Comparison of ENCODE assay signal across 7 mouse cellular contexts in genomic region chr5:5693541-5693955, GRCm38 (mm10). TPM values are rescaled to one million over a fixed set of nuclear protein-coding genes. Genes with fewer than 3 reads are reported as not detected.
A peak's percentile ranks its signal among the peaks of the same experiment; 100 is the strongest.
DNase-seq lines count a peak whose midpoint lies in the region; ATAC-seq and TF ChIP-seq lines count a peak whose summit lies in the region.

No protein-coding gene starts in this region.

- no peak for DNase-seq in lung, postnatal 0 days (ENCODE audit: low spot score)
- no peak for DNase-seq in lung, adult 18-20 months
- DNase-seq in embryo, embryonic 11.5 days (ENCODE audit: low read depth, low spot score), result peak; percentile 20
- DNase-seq in adrenal gland, adult 18-20 months (ENCODE audit: low spot score in 2 of 2), result no peak
- DNase-seq in Muller cell, postnatal 12 days (ENCODE audit: inconsistent ontology term), result no peak

- no peak for TF ChIP-seq EP300 in lung, postnatal 0 days (IDR thresholded peaks at IDR 0.05)

- no peak for TF ChIP-seq CTCF in lung, postnatal 0 days (IDR thresholded peaks at IDR 0.05)

- H3K9ac ChIP-seq in lung, postnatal 0 days (replicated peaks; ENCODE audit: low read depth), result peak overlapping the region; percentile 64
- peak overlapping the region; percentile 91 for H3K9ac ChIP-seq in hindbrain, embryonic 12.5 days
- H3K9ac ChIP-seq in midbrain, embryonic 12.5 days (replicated peaks), result peak overlapping the region; percentile 83

- H3K4me1 ChIP-seq in lung, postnatal 0 days (ENCODE audit: insufficient read depth, low read depth, low read length), result peaks cover 4% of the 10 kb centered on the region; the same call in 1 of the 2 replicates
- H3K4me1 ChIP-seq in hindbrain, embryonic 12.5 days, result no peaks in the 10 kb centered on the region
- H3K4me1 ChIP-seq in midbrain, embryonic 12.5 days, result no peaks in the 10 kb centered on the region

- no peaks in the 10 kb centered on the region for H3K36me3 ChIP-seq in lung, postnatal 0 days (ENCODE audit: insufficient read depth, low read length)
- no peaks in the 10 kb centered on the region for H3K36me3 ChIP-seq in hindbrain, embryonic 12.5 days
- no peaks in the 10 kb centered on the region for H3K36me3 ChIP-seq in midbrain, embryonic 12.5 days

- peak overlapping the region; percentile 92 for H3K4me2 ChIP-seq in lung, postnatal 0 days (replicated peaks; ENCODE audit: low read depth, low read length)
- H3K4me2 ChIP-seq in hindbrain, embryonic 12.5 days (replicated peaks), result peak overlapping the region; percentile 92
- peak overlapping the region; percentile 91 for H3K4me2 ChIP-seq in midbrain, embryonic 12.5 days (replicated peaks)

- H3K9me3 ChIP-seq in lung, postnatal 0 days (ENCODE audit: low read length), result no peaks in the 10 kb centered on the region
- no peaks in the 10 kb centered on the region for H3K9me3 ChIP-seq in hindbrain, embryonic 12.5 days (replicated peaks)
- H3K9me3 ChIP-seq in midbrain, embryonic 12.5 days, result no peaks in the 10 kb centered on the region

- H3K4me3 ChIP-seq in lung, postnatal 0 days (ENCODE audit: low read depth, low read length), result peak overlapping the region; percentile 77
- peak overlapping the region; percentile 83 for H3K4me3 ChIP-seq in hindbrain, embryonic 12.5 days
- H3K4me3 ChIP-seq in midbrain, embryonic 12.5 days, result peak overlapping the region; percentile 69

- no peaks in the 10 kb centered on the region for H3K27me3 ChIP-seq in lung, postnatal 0 days (replicated peaks; ENCODE audit: insufficient read depth, low read length)
- no peaks in the 10 kb centered on the region for H3K27me3 ChIP-seq in hindbrain, embryonic 12.5 days
- H3K27me3 ChIP-seq in midbrain, embryonic 12.5 days, result peaks cover 3% of the 10 kb centered on the region; the same call in 1 of the 2 replicates

- under 1% methylated on average over 28 of the region's 29 CpGs for WGBS in lung, postnatal 0 days
- under 1% methylated on average over 28 of the region's 29 CpGs for WGBS in hindbrain, embryonic 12.5 days
- under 1% methylated on average over 29 of the region's 29 CpGs for WGBS in midbrain, embryonic 12.5 days

- H3K27ac ChIP-seq in lung, postnatal 0 days (ENCODE audit: low read length), result 0 out of 2 replicates have a peak overlapping the region, but pooled peaks have one; percentile 59
- H3K27ac ChIP-seq in hindbrain, embryonic 12.5 days, result no peak overlapping the region
- H3K27ac ChIP-seq in midbrain, embryonic 12.5 days (replicated peaks), result peak overlapping the region; percentile 40; the same call in 1 of the 2 replicates

- ATAC-seq in lung, postnatal 0 days, result peak; percentile 48
- ATAC-seq in hindbrain, embryonic 12.5 days (ENCODE audit: low FRiP score), result peak; percentile 66
- ATAC-seq in midbrain, embryonic 12.5 days (ENCODE audit: low FRiP score, low read depth), result peak; percentile 70

RNA-seq across cellular contexts. Expression of gene Steap2, which starts 0.8 kb away (rescaled TPM):
- 5.2 and 6.2 TPM in 2 replicates for polyA plus RNA-seq in lung, postnatal 0 days (2015; fragmentation: Nextera tagmentation; extraction: Ambion mirVana)
- polyA plus RNA-seq in hindbrain, embryonic 12.5 days (2016; fragmentation: Nextera tagmentation; extraction: Ambion mirVana), result 5.7 and 6.3 TPM in 2 replicates
- 6.6 and 7.7 TPM in 2 replicates for polyA plus RNA-seq in midbrain, embryonic 12.5 days (2016; fragmentation: Nextera tagmentation; extraction: Ambion mirVana)
- total RNA-seq in adrenal gland, adult 18-20 months (2021), result 10 to 100 TPM; 32.8 to 37.6 TPM

RNA-seq across cellular contexts. Expression of gene Cfap69, which starts 29.5 kb away (rescaled TPM):
- polyA plus RNA-seq in lung, postnatal 0 days (2015; fragmentation: Nextera tagmentation; extraction: Ambion mirVana), result 8.9 and 9.6 TPM in 2 replicates
- polyA plus RNA-seq in hindbrain, embryonic 12.5 days (2016; fragmentation: Nextera tagmentation; extraction: Ambion mirVana), result 9.1 and 11.5 TPM in 2 replicates
- polyA plus RNA-seq in midbrain, embryonic 12.5 days (2016; fragmentation: Nextera tagmentation; extraction: Ambion mirVana), result 5.8 and 8.7 TPM in 2 replicates
- total RNA-seq in adrenal gland, adult 18-20 months (2021), result 1 to 10 TPM; 6.4 to 8.3 TPM

RNA-seq across cellular contexts. Expression of gene Steap1, which starts 55.6 kb away (rescaled TPM):
- 4.0 and 4.1 TPM in 2 replicates for polyA plus RNA-seq in lung, postnatal 0 days (2015; fragmentation: Nextera tagmentation; extraction: Ambion mirVana)
- 2.5 and 3.0 TPM in 2 replicates for polyA plus RNA-seq in hindbrain, embryonic 12.5 days (2016; fragmentation: Nextera tagmentation; extraction: Ambion mirVana)
- polyA plus RNA-seq in midbrain, embryonic 12.5 days (2016; fragmentation: Nextera tagmentation; extraction: Ambion mirVana), result 2.9 and 3.4 TPM in 2 replicates
- 10 to 100 TPM; 22.9 to 29.9 TPM for total RNA-seq in adrenal gland, adult 18-20 months (2021)
